In genomic region chr11:58953351-58954169, GRCm38 (mm10) we compare ENCODE assay signal across 1 mouse cellular context.
A peak's percentile ranks its signal among the peaks of the same experiment; 100 is the strongest.
TF ChIP-seq lines count a peak whose summit lies in the region.

No protein-coding gene starts in this region.

TF ChIP-seq in MEL, 35 proteins besides CTCF, POLR2A, EP300 and RAD21 (continued from another document):
- TF ChIP-seq ETS1 (IDR thresholded peaks at IDR 0.05; ENCODE audit: low read depth, low read length) (peak; percentile 39; the same call in 1 of the 2 replicates), NRF1 (IDR thresholded peaks at IDR 0.05; ENCODE audit: insufficient read depth, low read depth, low read length, poor library complexity, severe bottlenecking) (no peak), MXI1 (IDR thresholded peaks at IDR 0.05; ENCODE audit: low read depth, low read length) (peak; percentile 35; the same call in 1 of the 2 replicates)
